Mouse (Mus musculus) left cerebral cortex, adult 8-10 months (tissue): Measurements from ENCODE around the gene Pidd1. TPM values are rescaled to one million over a fixed set of nuclear protein-coding genes. Genes with fewer than 3 reads are reported as not detected.

Experiments used
- DNase-seq, 2 experiments: peaks; one replicate each; pipeline ENCODE4 v3.0.0; 2022; ENCODE audit warnings: low spot score in 2 of 2
- total RNA-seq, 4 experiments: library from RNA; stranded (reverse); gene quantifications; 2 replicates each; pipeline ENCODE4 v1.2.4; 2022

The Pidd1 gene
- total RNA-seq, 4 experiments from 2014 or later, result 0.88 to 2.5 (median 1.3) TPM

- DNase-seq, result no peak
Observed at GRCm38 (mm10) chr7:141436523-141436892, 7.3 kb downstream of the Pidd1 start.

DNA sequence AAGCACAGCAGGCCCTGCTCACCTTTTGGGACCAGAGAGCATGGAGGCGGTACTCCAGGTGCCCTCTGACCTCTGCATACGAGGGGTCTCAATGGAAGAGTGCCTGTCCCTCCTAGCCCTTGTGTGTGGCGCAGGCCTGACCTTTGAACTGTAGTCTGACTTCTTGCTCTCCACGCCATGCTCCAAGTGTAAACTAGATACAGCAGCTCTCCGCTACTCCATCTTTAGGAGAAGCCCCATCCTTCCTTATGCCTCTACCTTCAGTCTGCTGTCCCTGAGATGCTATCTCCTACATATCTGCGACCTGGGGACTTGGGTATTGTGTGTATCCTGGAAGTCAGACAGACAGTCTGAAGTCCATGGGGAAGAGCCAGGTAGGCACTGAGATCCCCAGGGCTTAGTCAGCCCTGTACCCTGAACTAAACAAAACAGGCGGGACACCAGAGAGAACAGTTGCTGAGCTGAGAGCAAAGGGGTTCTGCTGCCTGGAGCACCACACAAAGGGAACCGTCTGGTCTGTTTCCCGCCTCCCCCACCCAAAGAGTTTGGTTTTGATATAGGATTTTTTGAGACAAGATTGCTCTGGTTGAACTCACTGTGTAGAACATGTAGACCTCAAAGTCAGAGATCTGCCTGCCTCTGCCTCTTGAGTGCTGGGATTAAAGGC is 7.8 kb downstream of the Pidd1 start:
- no peak for DNase-seq

DNA sequence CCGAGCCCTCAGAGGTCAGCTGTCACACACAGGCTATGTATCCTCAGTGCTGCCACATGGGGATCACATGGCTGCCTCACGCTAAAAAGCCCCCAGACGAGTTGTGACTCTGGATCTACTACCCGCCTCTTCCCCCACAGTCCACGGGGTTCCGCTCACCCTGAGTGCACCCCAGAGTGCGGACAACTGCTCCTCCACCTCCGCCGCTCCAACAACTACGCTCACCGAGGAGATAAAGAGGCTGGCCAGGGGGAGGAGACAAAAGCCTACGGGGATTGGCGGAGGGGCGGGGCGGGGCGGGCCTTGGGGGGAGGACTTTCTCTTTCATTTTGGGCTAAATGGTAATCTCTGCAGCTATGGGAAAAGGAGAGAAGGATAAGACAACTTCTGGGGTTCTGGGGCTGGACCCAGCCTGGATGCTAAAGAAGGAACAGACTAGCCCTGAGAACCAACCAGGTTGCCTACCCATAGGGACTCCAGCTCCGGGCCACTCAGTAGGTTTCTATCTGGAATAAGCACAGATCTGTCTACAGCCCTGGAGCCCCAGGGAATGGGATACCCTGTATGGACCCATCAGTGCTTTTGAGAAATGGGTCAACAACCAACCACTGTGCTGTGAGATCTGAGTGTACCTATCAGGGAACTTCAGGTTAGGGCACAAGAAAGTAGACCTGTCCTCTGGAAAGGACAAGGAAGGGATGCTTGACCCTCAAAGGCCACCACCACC is 8.5 kb downstream of the Pidd1 start:
- no peak for DNase-seq

- DNase-seq, result peak in 1 of 2 experiments; percentile 73
Observed at GRCm38 (mm10) chr7:141434464-141434863, 9.4 kb downstream of the Pidd1 start.

DNA sequence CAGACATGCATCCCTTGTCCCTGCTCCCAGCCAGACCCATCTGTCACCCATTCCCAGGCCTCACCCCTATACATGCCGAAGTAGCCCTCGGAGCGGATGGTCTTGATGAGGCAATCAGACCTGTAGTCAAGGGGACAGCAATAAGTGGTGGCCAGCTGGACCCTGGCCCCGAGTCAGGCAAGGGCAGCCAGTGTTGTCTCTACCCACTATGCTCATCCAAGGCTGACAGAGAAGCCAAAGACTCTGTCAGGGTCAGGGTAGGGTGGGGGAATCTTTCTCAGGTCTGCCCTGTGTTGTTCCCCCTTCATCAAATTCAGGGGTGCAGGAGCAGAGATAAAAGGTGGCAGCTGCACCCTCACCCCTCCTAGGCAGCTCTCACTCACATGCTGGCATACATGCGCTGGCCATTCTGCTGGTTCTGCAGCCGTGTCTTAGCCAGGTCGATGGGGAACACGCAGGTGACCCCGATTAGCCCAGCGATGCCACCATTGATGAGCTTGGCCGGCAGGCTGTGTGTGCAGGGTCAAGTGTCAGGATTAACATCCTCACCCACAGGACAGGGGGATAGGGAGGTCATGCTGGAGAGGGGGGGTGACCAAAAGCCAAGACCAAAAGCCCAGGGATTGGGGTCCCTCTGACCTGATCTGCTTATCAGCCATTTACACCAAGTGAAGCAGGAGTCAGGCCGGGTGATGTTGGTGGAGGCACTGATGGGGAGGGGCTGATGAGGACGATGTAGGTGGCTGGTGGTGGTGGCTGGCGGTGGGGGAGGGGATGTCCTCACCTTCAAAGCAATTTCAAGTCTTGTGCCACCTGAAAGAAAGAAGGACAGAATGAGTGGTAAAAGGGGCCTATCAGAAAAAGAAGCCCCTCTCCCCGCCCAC is 10.1 kb downstream of the Pidd1 start:
- DNase-seq, result no peak

GRCm38 (mm10) chr7:141432741-141433516 is 10.9 kb downstream of the Pidd1 start:
- no peak for DNase-seq

- DNase-seq, result no peak
Observed at GRCm38 (mm10) chr7:141432186-141432611, 11.6 kb downstream of the Pidd1 start.

DNA sequence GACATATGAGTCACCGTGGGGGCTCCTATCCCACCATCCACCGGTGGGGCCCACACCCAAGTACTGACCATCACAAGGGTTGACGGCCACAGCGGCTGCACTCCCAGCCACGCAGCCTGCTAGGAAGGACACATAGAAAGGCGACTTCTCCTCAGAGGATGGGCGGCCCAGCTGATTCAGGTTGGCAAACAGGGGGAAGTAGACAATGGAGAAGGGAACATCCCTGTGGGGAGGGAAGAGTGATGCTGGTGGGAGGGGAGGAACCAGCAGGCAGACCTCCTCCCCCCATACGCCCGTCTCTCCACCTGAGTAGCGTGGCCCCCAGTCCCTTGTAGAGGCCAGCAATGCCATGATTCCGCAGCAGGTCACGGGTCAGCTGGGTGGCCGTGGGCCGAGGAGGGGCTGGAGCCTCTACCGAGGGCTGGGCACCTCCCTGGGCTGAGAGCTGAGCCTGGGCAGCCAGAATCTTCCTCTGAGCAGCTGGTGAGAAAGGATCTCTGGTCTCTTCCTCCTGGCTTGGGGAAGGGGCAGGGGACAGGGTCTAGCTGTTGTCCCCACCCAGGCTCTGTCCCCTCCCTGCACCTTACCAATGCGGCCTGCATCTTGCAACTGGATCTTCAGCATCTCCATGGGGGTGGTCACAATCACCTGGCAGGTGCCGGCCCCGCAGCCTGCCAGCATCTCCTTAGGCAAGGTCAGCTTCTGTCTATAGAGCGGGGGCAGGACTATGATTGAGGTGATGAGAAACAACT is 12.2 kb downstream of the Pidd1 start:
- DNase-seq, result no peak

- no peak for DNase-seq
Observed at GRCm38 (mm10) chr7:141430585-141431240, 13.1 kb downstream of the Pidd1 start.

- DNase-seq, result no peak
Observed at GRCm38 (mm10) chr7:141429840-141430584, 13.8 kb downstream of the Pidd1 start.

- peak; percentile 79 to 95 for DNase-seq
Observed at GRCm38 (mm10) chr7:141429310-141429709, 14.5 kb downstream of the Pidd1 start, which contains the start of gene Cend1. Gene Cend1 (minus strand): TSS chr7:141429491.

DNA sequence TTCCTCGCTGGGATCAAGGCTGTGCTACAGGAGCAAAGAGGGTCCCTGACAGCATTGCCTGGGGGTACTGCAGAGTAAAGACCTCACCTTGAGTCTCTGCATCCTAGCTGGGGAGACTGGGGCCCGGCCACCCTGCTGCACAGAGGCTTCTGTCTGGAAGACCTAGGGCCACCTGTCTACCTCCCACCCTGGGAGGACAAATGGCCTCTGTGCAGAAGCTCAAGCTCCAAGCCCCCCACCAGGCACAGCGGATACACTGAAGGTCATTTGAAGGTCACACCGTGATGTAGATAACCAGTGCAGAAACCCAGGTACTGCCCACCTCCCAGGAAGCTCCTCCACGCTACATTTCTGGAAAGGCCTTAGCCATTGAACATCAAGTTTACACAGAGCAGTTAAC is 15.1 kb downstream of the Pidd1 start:
- no peak for DNase-seq

DNA sequence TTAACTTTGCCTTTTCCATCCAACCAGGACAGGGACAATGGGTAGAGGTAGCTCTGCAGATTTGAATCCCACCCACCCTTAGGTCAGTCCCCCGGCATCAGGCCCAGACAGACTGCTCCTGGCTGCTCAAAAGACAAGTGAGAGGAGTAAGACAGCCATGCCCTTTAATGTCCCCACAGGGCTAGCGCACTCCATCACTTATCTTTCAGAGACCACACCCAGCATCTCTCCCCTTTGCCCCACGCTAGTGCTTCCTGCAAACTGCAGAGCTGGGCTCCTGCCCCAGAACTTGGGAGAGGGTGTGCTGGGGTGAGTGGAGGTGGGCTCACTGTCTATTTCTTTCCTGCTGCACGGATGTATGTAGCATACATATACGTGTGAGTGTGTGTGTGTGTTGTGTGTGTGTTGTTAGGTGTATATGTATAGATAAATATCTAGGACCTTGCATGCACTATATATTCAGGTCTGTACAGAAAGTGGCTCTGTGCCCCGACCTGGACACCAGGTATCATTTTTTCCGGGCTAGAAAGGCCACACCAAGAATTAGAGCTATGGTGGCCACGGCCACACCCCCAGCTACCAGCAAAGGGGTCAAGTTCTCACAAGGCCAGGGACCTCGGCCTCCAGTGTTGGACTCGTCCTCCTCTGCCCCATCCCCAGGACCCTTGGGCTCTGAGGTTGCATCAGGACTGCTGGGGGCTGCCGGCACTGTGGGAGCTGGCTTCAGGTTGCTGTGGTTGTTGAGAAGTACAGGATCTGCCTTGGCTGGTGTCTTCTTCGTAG is 16.7 kb downstream of the Pidd1 start:
- DNase-seq, result no peak

DNA sequence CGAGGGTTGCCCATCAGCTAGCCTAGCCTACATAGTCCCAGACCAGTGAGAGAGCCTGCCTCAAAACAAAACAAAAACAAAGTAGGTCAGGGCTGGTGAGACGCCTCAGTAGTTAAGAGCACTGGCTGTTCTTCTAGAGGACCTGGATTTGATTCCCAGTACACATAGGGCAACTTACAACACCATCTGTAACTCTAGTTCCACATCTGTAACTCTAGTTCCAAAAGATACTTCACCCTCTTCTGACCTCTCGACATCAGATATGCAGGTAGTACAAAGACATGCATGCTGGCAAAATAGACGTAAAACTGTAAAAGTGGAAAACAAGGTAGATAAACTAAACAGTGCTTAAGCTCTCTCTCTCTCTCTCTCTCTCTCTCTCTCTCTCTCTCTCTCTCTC is 20.0 kb downstream of the Pidd1 start:
- DNase-seq, result no peak

GRCm38 (mm10) chr7:141420030-141420702 is 23.7 kb downstream of the Pidd1 start:
- DNase-seq, result no peak

- no peak for DNase-seq
Observed at GRCm38 (mm10) chr7:141418970-141419369, 24.9 kb downstream of the Pidd1 start.

DNA sequence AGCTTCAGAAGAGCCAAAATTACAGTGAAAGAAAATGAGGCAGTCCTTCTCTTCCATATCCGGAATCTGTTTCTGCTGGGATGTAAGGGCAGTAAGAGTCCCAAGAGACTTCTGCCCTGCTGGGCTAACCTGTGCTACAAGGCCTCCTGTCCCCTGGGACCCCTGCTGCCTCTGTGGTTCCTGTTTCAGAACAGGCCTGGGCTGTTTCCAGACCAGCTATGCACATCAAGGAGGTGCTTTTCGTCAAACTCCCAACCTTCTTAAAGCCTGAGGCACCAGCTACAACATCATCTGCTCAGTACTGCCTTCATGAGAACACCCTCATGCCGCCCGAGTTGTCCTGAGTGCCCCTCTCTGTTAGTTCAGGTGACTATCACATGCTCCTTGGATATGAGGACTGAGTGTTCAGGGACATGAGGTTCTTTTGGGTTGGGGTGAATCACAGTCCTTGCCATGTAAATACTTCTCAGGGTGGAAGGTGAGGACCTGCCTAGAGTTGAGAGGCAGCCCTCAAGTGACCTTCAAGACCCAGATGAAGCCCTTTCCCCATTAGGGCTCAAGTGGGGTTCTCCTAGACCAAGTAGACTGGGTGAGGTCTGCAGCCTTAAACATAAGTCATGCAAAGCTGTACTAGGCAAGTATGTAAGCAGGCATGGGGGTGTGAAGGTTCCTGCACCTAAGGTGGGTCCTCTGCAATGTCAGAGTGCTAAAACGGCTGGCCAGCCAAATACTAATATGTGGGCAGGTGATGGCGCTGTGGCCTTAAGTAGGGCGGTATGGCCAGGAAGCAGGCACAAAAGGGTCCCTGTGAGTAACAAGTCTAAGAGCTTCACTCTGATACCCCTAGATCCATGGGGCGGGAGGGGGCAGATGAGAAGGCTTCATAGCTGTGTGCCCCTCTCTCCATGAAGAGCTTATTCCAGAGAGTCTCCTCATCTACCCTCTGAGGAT is 25.8 kb downstream of the Pidd1 start:
- no peak for DNase-seq
